Mouse (Mus musculus) frontal cortex, postnatal 25 days (tissue): Measurements from ENCODE around the gene Acad8.

Experiments
- DNase-seq, 2 experiments: peaks; one replicate each; pipeline ENCODE4 v3.0.0; 2022; ENCODE audit warnings: low spot score in 2 of 2

Acad8 gene

DNA sequence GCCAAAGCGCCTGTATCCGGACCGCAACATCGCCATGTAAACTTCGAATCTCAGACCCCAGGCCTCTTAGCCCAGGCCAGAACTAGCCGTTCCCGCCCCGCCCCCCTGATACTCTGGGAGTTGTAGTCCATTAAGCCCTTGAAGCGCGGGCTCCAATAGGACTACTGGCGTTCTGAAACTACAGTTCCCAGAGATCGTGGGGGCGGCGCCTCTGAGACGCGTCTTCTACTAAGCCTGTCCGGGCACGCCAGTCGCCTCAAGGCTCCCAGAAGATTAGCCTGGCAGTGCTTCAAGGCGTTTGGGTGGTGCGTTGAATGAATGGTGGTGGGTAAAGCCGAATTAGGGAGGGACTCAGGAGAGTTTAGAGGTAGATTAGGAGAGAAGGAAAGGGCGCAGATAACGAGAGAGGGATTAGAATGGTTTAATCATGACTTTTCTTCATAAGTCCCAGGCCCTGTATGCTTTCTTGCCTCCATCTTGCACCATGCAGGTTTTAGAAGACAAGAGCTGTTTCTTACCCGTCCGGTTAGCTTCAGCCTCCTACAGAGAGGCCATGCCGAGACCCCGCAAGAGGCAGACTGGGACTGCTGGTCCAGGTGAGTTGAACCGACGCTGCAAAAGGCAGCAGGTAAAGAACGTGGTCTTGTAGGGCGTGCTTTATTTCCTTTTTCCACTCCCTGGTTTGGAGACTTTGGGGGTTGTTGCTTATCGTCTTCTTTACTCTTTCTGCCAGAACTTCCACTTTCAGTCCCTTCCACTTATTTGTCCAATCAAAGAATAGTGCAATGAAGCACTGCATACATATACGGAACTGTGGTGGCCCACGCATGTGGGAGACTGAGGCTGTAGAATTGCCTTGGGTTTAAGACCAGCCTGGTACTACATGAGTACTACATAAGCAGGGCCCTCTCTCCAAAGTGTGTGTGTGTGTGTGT, at the start of gene Acad8, which contains the start of gene Thyn1:
Gene Acad8 (minus strand): TSS at position 106 of the 935 bp plus-strand sequence.
Gene Thyn1 (plus strand): TSS at position 250 of the 935 bp plus-strand sequence.
- peak; percentile 91 to 94 for DNase-seq

GRCm38 (mm10) chr9:27043892-27044291, 44.5 kb upstream of the Acad8 start:
- no peak for DNase-seq

GRCm38 (mm10) chr9:27030763-27031100, 31.4 kb upstream of the Acad8 start:
- DNase-seq = no peak

GRCm38 (mm10) chr9:27029828-27030762, 30.7 kb upstream of the Acad8 start, which contains the start of the genes Vps26b and Ncapd3:
Vps26b (minus strand) TSS chr9:27030065.
Ncapd3 (plus strand) TSS chr9:27030175.
- peak; percentile 93 to 95 for DNase-seq

GRCm38 (mm10) chr9:27029022-27029827, 29.9 kb upstream of the Acad8 start:
- DNase-seq = peak; percentile 23 to 25

GRCm38 (mm10) chr9:27026708-27027107, 27.3 kb upstream of the Acad8 start:
- DNase-seq = no peak

DNA sequence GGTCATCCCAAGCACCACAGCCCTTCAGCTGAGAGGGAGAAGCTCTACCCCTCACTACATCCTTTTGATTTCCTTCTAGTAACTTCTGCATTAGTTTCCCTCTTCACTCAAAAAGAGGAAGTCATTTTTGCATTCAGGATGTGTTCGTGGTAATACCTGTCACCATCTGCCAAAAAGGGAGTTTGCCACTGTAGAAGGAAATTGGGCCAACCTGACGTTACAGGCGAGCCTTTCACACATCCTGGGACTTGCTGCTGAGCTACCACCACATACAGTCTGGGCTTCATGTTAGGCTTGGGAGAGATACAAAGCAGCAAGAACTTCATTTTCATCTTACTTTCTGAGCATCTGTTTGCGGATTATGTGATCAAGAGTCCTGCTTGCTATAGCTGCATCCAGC, 24.3 kb upstream of the Acad8 start:
- DNase-seq = no peak

GRCm38 (mm10) chr9:27018961-27019360, 19.6 kb upstream of the Acad8 start:
- DNase-seq = no peak

DNA sequence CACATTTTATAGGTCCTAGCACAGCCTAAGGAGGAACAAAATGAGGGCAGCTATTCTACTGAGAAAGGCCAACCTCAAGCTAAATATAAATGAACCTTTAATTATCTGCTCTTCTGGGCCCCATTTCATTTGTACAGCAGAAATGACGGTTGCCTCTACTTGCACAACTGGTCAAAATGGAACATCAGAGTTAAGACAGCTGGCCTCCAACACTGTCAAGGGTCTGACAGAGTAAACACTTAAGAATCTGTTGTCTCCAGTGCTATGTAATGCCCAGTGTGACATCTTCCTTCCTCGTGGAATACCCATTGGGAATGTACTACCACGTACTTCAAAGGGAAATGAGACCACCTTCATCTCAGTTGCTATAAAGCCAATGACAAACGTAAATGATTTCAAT, 12.2 kb upstream of the Acad8 start:
- DNase-seq = no peak

- no peak for DNase-seq
These were observed 9.9 kb upstream of the Acad8 start for GRCm38 (mm10) chr9:27009231-27009630.

GRCm38 (mm10) chr9:27006866-27007265, 7.5 kb upstream of the Acad8 start:
- no peak for DNase-seq

DNA sequence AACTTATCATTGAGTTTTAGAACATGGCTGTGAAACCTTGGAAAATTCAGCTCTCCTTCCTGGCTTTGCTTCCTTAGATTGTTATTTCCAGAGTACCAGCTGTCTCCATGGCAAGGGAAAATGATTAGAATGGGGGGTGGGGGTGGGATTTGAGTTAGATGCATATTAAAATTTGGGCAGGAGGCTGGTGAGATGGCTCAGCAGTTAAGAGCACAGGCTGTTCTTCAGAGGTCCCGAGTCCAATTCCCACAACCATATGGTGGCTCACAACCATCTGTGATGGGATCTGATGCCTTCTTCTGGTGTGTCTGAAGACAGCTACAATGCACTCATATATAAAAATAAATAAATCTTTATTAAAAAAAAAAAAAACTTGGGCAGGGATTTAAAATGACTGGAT, 6.6 kb upstream of the Acad8 start:
- no peak for DNase-seq

- no peak for DNase-seq
These were observed 5.9 kb upstream of the Acad8 start for GRCm38 (mm10) chr9:27005231-27005630.

- no peak for DNase-seq
These were observed 501 bp downstream of the Acad8 start for GRCm38 (mm10) chr9:26998669-26999460.

- DNase-seq = no peak
These were observed 1.9 kb downstream of the Acad8 start for GRCm38 (mm10) chr9:26997501-26997900.

DNA sequence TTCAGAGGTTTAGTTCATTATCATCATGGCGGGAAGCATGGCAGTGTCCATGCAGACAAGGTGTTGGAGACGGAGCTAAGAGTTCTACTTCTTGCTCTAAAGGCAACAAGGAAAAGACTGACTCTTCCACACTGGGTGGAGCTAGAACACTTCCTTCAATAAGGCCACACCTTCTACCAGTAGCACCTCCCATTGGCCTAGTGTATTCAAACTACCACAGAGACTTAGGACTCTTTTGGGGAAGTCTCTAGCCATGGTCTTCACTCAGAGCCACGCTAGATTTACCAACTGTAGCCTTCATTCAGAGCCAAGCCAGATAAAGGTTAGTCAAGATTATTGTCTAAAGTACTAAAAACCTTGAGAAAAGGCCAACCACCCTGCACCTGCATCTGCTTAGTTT, 2.3 kb downstream of the Acad8 start:
- no peak for DNase-seq

DNA sequence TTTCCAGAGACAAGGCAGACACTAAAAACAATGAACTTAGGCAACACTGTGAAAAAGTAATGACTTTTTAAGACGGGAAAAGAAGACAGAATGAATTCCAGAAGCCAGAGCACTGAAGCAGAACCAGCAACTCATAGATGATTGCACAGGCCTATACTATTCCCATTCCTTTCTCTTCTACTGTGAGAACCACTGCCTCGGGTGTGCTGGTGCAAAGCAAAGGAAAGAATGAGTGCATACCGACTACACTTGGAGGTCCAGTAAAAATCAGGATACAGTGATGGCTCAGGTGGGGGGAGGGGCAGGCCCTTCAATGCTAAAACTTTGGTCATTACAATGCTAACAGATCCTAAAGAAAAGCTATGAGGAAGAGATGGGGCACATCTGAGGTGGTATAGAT, 5.5 kb downstream of the Acad8 start:
- peak in 1 of 2 experiments; percentile 2 for DNase-seq

GRCm38 (mm10) chr9:26993118-26993517, 6.2 kb downstream of the Acad8 start:
- no peak for DNase-seq

GRCm38 (mm10) chr9:26990181-26990580, 9.2 kb downstream of the Acad8 start:
- DNase-seq = no peak

GRCm38 (mm10) chr9:26985668-26986277, 13.6 kb downstream of the Acad8 start:
- no peak for DNase-seq
